Mouse (Mus musculus) WW6 (cell line): ENCODE measurements around the gene Uchl3.

Experiments used
- DNase-seq: peaks from one replicate; pipeline ENCODE4 v3.0.0-alpha.2; 2013; ENCODE audit warnings: low read depth, low spot score

The Uchl3 gene

GRCm38 (mm10) chr14:101653581-101654525 lies at the start of gene Uchl3:
Uchl3 (plus strand) TSS chr14:101653967.
- peak; percentile 84 for DNase-seq

- no peak for DNase-seq
These were observed 47.9 kb upstream of the Uchl3 start for GRCm38 (mm10) chr14:101605843-101606242.

- DNase-seq = peak; percentile 50
These were observed 45.9 kb upstream of the Uchl3 start for GRCm38 (mm10) chr14:101607631-101608518.

- DNase-seq = peak; percentile 59
These were observed 45.0 kb upstream of the Uchl3 start, which contains the start of gene Tbc1d4 for GRCm38 (mm10) chr14:101608519-101609368. Tbc1d4 (minus strand) TSS chr14:101609191.

- no peak for DNase-seq
These were observed 43.1 kb upstream of the Uchl3 start for GRCm38 (mm10) chr14:101610701-101611100.

GRCm38 (mm10) chr14:101613206-101613605 lies 40.6 kb upstream of the Uchl3 start:
- no peak for DNase-seq

- no peak for DNase-seq
These were observed 37.6 kb upstream of the Uchl3 start for GRCm38 (mm10) chr14:101616178-101616577.

- no peak for DNase-seq
These were observed 36.1 kb upstream of the Uchl3 start for GRCm38 (mm10) chr14:101617680-101618079.

GRCm38 (mm10) chr14:101630548-101630947 lies 23.2 kb upstream of the Uchl3 start:
- no peak for DNase-seq

- no peak for DNase-seq
These were observed 18.0 kb upstream of the Uchl3 start for GRCm38 (mm10) chr14:101635765-101636164.

- no peak for DNase-seq
These were observed 16.4 kb upstream of the Uchl3 start for GRCm38 (mm10) chr14:101637381-101637780.

GRCm38 (mm10) chr14:101640153-101640843 lies 13.5 kb upstream of the Uchl3 start, which contains the start of gene Commd6:
Commd6 (minus strand) TSS chr14:101640686.
- DNase-seq = peak; percentile 66

GRCm38 (mm10) chr14:101644948-101645347 lies 8.8 kb upstream of the Uchl3 start:
- no peak for DNase-seq

- DNase-seq = no peak
These were observed 3.2 kb upstream of the Uchl3 start for GRCm38 (mm10) chr14:101650551-101650950.

GRCm38 (mm10) chr14:101652571-101652970 lies 1.2 kb upstream of the Uchl3 start:
- no peak for DNase-seq

GRCm38 (mm10) chr14:101654526-101654909 lies 751 bp downstream of the Uchl3 start:
- DNase-seq = no peak

- no peak for DNase-seq
These were observed 2.5 kb downstream of the Uchl3 start for GRCm38 (mm10) chr14:101656307-101656706.

- DNase-seq = no peak
These were observed 8.1 kb downstream of the Uchl3 start for GRCm38 (mm10) chr14:101661654-101662412.

GRCm38 (mm10) chr14:101664274-101664673 lies 10.5 kb downstream of the Uchl3 start:
- no peak for DNase-seq

GRCm38 (mm10) chr14:101666056-101666455 lies 12.3 kb downstream of the Uchl3 start:
- no peak for DNase-seq
